Mouse (Mus musculus) embryonic fibroblast, embryonic 13.5 days (primary cell): ENCODE measurements around the gene Sema6c.

Source experiments
- CTCF ChIP-seq: IDR thresholded peaks from 2 replicates; pipeline ENCODE4 v1.5.1; 2011; ENCODE audit warnings: mild to moderate bottlenecking, control low read depth, low read length, moderate library complexity, borderline replicate concordance; ENCODE audit not compliant: insufficient read depth
- POLR2A ChIP-seq: IDR thresholded peaks from 2 replicates; pipeline ENCODE4 v1.6.1; 2011; ENCODE audit warnings: low read depth, mild to moderate bottlenecking, control low read depth, low read length, moderate library complexity

DNA sequence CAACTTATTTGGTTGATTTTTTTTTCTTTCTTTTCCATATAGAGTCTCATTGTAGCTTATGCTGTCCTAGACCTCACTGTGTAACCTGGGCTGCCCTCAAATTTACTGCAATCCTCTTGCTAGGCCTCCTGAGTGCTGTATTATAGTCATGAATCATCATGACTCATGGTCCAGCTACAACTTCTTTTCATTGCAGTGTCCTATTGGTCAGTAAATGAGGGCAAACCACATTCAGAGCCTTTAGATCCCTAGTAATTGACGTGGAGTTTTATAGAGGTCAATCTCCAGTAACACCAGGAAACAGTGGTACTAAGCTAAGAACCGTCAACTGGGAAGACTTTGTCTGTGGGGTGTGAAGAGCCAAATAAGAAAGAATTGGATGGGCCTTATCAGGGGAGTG lies 42.5 kb upstream of the Sema6c start:
- TF ChIP-seq POLR2A (no peak), CTCF (no peak)
